Mouse (Mus musculus) urinary bladder, adult 2 months (tissue): ENCODE data around the gene Magoh. TPM values are rescaled to one million over a fixed set of nuclear protein-coding genes. Genes with fewer than 3 reads are reported as not detected.

Experiments used
- DNase-seq: peaks from one replicate; pipeline ENCODE4 v3.0.0; 2022; ENCODE audit warnings: low spot score
- polyA plus RNA-seq: library from polyadenylated mRNA; depleted of rRNA; stranded (reverse); fragments of >200 nt; gene quantifications from 2 replicates; pipeline ENCODE4 v1.2.3, GENCODE M21; 2012; rRNA removed

Magoh gene
- 83.8 and 88.7 TPM in 2 replicates for polyA plus RNA-seq

DNA sequence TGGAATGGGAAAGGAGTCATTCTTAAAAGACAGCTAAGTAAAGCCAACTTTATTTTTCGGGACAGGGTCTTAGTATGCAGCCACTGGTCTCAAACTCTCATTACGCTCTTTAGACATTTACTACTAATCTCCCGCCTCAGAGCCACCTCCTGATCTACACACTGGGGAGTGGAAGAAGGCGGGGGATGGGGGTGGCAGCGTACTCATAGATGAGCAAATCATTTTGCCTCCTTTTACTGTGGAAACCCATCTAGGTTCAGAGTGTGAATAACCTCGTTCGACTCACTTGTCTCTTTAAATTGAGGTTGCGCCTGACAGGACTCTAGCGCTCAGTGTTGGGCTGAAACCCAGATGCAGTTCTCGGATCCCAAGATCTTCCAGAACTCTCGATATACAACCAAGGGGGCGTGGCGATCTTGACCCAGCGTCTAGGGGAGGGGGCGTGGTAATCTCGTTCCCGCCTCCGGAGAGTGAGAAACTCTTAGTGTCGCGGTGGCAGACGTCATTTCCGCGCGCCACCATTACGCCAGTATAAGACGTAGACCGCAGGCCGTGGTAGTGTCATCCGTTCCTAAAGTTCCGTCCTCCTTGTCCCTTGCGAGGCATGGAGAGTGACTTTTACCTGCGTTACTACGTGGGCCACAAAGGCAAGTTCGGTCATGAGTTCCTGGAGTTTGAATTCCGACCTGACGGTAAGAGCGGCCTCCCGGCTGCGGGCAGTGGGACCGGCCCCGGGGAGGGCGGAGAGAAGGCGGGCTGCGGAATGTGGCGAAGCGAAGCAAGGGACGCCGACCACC lies at the start of gene Magoh:
Gene Magoh (plus strand): TSS at position 502 of the 797 bp plus-strand sequence.
- DNase-seq: peak; percentile 89

GRCm38 (mm10) chr4:107830189-107830588 lies 49.4 kb upstream of the Magoh start:
- no peak for DNase-seq

GRCm38 (mm10) chr4:107830821-107831221 lies 48.7 kb upstream of the Magoh start:
- no peak for DNase-seq

- no peak for DNase-seq
Measured at GRCm38 (mm10) chr4:107831678-107832077, 47.9 kb upstream of the Magoh start.

GRCm38 (mm10) chr4:107833525-107833924 lies 46.0 kb upstream of the Magoh start:
- DNase-seq: no peak

DNA sequence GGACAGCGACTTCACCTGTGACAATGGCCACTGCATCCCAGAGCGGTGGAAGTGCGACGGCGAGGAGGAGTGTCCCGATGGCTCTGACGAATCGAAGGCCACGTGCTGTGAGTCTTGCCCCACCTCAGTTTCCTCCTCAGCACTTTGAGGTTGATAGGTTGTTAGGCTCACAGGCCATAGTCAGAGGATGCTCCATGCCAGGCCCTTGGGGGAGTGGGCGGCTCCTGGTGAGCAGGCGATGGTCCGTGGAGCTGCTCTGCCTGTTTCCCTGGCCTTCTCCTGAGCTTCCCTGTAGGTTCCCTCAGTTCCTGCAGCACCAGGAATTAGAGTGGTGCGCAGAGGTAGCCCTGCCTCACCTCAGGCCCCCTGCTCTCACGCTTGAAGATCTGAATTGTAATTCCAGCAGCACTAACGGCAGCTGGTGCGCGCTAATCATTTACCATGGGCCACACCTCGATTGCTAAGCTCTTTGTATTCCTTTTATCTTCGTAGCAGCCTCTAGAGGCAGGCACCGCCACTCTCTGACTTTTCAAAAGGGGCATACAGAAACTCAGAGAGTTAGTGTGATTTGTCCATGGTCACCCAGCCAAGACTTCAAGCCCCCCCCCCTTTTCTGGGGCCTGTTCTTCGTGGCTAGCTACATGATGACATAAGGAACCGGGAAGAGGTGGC lies 44.8 kb upstream of the Magoh start:
- DNase-seq: no peak

GRCm38 (mm10) chr4:107835508-107835909 lies 44.0 kb upstream of the Magoh start:
- no peak for DNase-seq

DNA sequence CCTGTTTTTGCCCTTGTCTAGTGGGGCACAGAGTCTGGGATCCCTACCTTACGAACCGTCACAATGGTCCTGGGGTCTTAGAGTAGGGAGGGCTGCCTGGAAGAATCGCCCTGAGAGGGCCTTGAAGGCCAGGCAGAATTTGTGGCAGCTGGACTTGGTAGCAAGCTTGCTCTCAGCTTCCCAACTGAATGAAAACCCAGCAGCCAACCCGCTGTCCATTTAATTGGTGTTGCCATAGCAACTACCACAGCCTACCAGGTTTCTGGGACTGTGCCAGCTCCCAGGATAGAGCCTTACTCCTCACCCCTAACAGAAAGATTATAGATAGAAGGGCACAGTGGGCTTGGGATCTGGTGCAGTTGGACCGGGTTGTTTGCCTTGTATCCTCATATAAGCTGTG lies 42.8 kb upstream of the Magoh start:
- DNase-seq: no peak

DNA sequence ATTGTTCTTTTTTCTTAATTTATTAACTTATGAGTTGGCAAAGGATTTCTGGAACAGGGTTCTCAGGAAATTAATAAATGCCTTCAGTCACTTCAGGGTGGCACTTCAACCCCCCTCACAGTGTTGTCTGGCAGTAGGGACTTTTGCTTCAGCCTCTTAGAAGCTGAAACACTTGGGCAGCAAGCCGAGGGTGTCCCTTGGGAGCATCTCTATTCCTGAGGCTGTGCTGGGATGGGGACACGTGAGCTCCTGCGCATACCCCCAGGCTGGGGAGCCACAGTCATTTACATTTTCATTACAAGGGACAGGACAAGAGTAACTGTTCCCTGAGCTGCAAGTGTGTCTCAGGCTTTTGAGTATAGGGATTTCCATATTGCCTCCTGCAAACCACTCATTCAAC lies 41.6 kb upstream of the Magoh start:
- no peak for DNase-seq

- no peak for DNase-seq
Measured at GRCm38 (mm10) chr4:107843687-107844086, 35.9 kb upstream of the Magoh start.

DNA sequence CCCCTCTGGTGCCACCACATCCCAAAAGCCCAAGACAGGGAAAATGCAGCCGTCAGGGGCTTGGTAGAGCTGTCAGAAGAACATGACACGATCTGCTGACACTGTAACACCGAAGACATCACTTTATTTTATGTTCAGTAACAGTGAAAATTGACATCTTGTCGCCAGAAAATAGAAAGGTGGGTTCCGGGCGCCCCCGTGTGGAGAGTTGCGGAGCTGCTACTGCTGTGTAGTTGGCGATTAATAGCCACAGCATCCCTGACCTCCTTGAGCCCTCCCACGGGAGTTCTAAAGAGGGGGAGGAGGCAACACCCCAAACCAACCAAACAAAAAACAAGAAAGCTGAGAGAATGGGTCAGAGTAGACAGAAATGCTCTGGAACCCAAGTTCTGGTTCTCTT lies 34.6 kb upstream of the Magoh start:
- peak; percentile 72 for DNase-seq

DNA sequence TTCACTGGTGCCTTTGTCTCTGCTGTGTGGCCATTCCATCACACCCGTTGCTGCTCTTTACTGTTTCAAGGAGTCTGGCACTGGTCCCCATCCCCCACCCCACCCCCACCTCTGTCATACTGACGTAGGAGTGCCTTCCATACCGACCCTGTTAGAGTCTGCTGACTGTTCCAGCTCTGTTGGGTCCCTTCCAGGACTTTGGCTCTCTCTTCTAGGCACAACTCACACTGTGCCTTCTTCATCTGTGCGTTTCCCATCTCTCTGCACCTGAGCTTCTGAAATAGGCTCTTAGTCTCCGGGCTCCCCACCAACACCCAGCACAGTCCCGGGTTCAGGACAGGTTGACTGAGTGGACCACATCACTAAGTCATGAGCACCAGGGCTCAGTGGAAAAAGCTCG lies 32.8 kb upstream of the Magoh start:
- no peak for DNase-seq

DNA sequence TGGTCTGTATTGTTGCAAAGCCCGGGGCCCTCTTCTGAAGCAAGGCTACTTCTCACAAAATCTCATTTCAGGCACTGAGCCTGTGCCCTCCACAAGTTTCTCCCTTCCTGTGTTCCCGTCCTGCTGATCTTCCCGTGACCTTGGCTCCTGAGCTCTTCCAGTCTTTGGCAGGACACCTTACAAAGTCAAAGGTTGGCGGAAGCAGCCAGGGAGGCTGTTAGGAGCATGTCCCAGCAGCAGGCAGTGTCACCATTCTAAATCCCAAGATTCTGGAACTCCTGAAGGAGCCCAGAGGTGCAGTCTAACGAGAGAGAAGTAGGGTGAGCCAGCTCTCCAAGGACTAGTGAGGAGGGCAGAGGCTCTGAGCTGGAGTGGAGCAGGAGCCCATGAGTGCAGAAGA lies 31.0 kb upstream of the Magoh start:
- DNase-seq: no peak

GRCm38 (mm10) chr4:107849621-107850020 lies 29.9 kb upstream of the Magoh start:
- no peak for DNase-seq

DNA sequence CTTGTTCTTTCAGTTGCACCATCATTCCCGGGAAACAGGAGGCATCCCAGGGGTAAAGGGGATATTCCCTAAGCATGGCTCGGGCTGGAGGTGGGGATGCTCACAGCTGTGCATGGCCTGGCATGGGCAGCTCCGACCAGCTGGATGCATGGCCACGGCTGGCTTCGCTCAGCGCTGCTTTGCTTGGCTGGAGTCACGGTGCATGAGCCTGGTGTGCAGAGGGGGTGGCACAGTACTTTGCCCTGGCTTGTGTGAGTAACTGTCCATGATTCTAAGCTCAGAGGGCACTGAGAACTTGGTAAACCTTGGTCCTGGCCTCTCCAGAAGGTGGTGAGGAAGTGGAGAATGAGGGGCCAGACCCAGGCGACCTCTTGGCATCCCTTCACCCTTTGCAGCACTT lies 29.5 kb upstream of the Magoh start:
- no peak for DNase-seq

DNA sequence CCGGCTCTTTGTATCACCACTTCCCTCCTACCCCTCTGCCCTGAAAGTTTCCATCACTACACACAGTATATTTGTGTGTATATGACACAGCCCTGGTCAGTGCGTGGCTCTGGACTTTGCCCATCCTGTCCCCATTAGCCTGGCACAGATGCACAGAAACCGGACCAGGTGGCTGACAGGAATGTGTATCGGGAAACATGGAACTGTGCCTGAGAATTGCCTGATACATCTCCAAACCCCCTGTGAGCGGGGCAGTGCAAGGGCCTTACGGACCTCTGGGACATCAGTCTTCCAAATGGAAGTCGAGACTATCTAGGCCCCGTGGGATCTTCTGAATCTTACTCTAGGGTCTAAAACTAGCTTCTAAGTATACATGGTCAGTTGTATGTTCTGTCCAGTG lies 26.2 kb upstream of the Magoh start:
- DNase-seq: no peak

DNA sequence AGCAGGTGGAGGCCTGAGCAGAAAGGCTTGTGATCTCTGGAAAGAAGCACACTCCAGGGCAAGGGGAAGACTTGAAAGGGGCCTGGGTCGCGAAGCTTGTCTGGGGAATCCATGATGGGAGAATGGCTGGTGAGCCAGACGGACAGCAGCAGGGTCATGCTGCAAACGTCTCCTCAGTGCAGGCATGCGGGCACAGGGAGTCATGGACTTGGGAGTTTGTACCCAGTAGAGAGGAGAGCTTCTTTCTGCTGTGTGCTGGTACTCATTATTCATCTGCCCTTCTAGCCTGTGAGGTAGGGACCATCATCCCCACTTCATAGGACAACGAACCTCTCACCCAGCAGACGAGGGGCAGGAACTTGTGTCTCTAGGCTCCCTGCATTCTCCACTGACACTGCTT lies 25.7 kb upstream of the Magoh start:
- DNase-seq: no peak

DNA sequence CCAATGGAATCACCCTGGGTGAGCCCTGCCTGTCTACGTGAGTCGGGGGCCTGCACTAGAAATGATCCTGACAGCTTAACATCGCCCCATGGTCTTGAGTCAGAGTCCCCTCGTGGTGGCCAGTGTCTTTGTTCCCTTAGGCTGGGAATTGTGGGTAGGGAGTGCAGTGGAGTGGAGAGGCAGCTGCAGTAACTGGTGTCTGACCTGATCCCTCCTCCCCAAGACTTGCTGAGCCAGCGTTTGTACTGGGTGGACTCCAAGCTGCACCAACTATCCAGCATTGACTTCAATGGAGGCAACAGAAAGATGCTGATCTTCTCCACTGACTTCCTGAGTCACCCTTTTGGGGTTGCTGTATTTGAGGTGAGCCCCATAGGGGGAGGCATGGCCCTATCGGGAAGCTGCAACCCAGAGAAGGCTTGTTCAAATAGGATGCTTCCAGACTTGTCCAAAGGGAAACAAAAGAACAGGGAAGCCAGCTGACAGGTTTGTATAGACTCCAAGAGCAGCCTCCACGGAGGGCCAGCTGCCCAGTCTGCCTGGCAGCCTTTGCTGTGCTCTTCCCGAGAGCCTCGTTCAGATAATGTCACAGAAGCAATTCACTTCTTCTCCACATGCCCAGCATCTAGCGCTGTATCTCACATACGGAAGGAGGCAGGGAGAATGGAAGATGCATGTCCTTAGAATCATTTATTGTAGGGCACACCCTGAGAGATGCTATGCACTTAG lies 22.4 kb upstream of the Magoh start:
- DNase-seq: no peak

DNA sequence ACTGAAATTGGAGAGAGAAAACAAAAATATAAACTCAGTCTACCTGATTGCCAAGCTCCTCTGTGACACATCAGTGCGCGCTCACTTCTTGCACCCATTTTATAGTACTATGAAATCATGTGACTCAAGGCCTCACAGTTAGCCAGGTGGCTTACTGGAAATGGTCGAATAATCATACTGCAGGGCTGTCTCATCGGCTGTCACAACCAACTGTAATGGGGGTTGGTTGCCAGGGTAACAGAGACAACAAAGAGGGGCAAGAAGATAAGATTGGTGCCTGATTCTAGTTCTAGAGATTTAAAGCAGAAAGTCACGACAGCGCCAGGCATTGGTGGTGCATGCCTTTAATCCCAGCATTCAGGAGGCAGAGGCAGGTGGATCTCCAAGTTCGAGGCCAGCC lies 20.6 kb upstream of the Magoh start:
- DNase-seq: no peak

DNA sequence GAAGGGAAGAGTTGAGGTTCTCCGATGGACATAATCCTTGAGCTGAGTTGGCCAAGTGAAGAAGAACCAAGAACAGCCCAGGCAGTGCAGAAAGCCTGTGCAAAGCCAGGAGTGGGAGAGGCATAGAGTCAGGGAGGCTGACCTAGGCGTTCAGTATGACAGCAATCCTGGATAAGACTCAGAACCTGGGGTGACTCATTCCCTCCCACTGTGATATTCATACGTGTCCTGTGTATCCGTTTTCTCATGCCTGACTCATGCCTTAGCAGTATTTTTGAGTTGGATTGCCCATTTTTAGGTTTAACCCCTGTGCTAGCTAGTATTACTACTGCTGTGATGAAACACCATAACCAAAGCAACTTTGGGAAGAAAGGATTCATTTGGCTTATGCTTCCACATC lies 14.7 kb upstream of the Magoh start:
- DNase-seq: no peak

DNA sequence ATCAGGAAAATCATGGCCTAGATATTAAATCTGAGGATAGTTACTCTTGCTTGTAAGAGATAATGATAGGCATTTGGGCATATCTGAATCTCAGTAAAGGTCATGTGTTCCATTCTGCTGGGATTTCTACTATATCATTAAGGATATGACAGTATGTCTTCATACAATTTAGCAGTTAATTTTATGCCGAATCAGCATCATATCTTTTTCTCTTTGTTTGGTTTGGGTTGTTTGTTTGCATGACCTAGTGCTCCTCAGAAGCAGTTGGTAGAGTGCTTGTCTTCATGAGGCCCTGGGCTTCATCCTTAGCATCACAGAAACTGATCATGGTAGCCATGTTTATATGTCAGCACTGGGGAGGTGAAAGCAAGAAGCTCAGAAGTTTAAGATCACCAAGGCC lies 2.1 kb downstream of the Magoh start:
- no peak for DNase-seq

- DNase-seq: no peak
Measured at GRCm38 (mm10) chr4:107886371-107886770, 6.8 kb downstream of the Magoh start.

- no peak for DNase-seq
Measured at GRCm38 (mm10) chr4:107889385-107889730, 9.8 kb downstream of the Magoh start.
